Mouse (Mus musculus) bone marrow, adult 2 months (tissue): ENCODE data around the gene Clptm1.

Experiments
- CTCF ChIP-seq: fragments of 200-500 bp; IDR thresholded peaks from 2 replicates; pipeline ENCODE4 v1.5.1; 2011; ENCODE audit warnings: low read length, control low read depth; ENCODE audit not compliant: control insufficient read depth, insufficient read depth
- POLR2A ChIP-seq: fragments of 200-500 bp; IDR thresholded peaks from 2 replicates; pipeline ENCODE4 v1.6.1; 2011; ENCODE audit warnings: low read depth, mild to moderate bottlenecking, control low read depth, low read length, borderline replicate concordance; ENCODE audit not compliant: control insufficient read depth

- TF ChIP-seq CTCF (no peak), POLR2A (no peak)
Observed at GRCm38 (mm10) chr7:19691434-19691833, 26.6 kb upstream of the Clptm1 start.
